Mouse (Mus musculus): ENCODE results near the gene Krtap5-1. TPM values are rescaled to one million over a fixed set of nuclear protein-coding genes. Genes with fewer than 3 reads are reported as not detected.
"Not testable (repeated sequence)": the region's sequence is repeated elsewhere in the genome, so short reads cannot be mapped to it uniquely, and the experiment has no call there.

Gene Krtap5-1
- total RNA-seq, 4 experiments from 2014 or later, result not detected

DNA sequence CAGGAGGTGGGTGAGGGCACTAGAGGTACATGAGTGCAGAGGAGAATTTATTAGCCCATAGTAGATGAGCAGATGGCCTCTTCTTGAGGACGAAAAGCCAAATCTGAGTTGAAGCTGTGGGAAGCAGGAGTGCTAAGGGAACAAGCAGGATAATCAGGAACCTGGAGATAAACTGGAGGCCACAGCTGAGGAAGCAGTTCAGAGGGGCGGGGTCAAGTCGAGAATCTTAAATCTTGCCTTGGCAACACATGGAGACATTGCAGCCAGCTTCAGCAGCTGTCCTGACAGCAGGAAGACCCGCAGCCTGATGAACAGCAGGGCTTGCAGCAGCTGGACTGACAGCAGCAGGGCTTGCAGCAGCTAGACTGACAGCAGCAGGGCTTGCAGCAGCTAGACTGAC is 810 bp downstream of the Krtap5-1 start:
- DNase-seq (ENCODE audit: low spot score in 2 of 2), result not testable (repeated sequence)

DNA sequence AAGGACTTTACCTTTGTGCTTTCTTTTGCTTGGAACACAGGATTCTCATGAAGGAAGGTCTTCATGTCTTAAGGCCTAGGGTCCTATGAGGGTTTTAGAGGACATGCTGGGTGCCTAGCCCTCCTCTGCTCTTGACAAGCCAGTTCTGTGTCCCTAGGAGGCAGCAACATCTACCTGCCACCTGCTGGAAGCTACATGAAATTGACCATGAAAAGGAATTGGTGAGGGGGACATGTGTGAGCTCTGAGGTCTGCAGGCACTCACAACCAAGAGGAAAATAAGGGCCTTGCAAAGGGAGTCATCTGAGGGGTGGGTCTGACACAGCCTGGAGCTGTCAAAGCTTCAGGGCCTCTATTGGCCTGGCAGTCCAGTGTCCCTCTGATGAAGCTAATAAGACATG is 1.5 kb downstream of the Krtap5-1 start:
- DNase-seq (ENCODE audit: low spot score in 2 of 2), result no peak

DNA sequence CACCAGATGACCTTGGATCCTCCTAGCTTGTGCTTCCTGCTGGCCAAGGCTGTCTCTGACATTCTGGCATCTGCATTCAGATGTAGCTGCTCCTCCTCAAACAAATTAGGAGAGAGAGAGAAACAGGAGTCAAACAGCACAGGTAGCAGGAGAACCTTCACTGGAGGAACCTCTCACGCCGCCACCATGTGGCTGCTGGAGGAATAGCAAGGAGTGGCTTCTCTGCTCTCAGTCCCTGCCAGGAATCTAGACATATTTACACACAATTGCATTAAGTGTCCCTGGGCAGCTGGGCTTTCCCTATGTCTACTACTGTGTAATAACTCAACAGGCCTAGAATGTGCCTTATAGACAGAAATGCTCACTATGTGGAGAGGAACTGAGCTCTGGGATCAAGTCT is 3.1 kb downstream of the Krtap5-1 start:
- not testable (repeated sequence) for DNase-seq (ENCODE audit: low spot score in 2 of 2)

DNA sequence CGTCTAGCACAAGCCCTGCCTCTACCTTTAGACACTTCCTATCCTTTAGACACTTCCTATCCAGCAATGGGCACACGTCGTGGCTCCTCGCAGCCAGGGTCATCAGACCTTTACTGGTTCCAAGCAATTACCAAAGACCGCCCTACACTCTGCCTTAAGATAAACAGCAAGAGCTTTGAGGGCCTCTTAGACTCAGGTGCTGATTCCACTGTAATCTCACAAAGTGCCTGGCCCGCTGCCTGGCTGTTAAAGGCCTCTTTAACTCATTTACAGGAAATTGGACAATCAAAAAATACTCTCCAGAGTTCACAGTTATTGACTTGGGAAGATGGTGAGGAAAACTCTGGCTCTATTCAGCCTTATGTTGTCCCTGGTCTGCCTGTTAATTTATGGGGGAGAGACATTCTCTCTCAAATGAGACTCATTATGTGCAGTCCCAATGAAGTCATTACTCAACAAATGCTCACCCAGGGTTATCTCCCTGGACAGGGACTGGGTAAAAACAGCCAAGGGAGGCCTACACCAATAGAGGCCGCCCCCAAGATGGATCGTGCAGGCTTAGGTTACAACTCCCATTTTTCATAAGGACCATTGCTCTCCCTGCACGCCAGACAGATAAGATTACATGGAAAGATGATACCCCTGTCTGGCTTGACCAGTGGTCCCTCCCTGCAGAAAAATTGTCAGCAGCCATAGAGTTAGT is 10.9 kb downstream of the Krtap5-1 start:
- not testable (repeated sequence) for DNase-seq (ENCODE audit: low spot score in 2 of 2)

DNA sequence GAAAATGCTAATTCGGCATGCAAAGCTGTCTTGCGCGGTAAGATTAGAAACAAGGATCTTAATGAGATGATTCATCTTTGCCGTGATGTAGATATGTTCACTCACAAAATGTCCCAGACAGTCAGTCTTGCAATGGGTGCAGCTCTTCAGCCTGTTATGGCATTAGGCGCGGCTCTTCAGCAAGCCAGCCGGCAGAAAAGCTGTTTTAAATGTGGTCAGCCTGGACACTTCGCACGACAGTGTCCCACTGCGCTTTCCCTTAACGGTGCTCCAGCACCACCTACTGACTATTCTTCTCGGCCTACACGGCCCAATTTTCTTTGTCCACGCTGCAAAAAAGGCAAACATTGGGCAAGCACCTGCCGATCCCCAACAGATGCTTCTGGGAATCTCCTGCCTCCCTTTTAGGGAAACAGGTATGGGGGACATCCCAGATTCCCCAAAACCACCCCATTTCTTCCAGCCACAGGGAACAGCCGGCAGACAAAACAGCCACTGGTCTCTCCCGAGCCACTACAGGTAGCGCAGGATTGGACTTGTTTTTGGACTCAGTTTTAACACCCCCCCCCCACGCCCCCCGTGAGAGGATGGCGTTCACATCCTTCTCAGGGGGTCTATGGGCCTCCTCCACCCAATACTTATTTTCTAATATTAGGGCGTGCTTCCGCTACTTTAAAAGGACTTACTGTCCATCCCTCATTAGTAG is 11.6 kb downstream of the Krtap5-1 start:
- peak; percentile 7 to 8 for DNase-seq (ENCODE audit: low spot score in 2 of 2)

DNA sequence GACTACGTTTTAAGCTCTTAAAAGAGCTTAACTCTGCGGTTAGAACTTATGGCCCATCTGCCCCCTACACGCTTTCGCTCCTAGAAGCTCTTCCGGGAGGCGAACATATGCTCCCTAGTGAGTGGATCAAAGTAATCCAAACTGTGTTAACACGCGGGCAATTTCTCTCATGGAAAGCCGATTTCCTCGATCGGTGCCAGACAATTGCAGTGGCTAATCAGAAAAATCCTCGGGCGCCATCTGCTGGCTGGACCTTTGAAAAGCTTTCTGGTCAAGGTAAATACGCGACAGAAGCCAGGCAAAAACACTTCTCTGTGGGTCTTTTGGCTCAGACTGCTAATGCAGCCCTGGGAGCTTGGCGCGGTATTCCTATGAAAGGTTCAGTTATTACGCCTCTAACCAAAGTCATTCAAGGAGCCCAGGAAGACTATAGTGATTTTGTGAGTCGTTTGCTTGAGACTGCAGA is 12.3 kb downstream of the Krtap5-1 start:
- peak; percentile 77 to 88 for DNase-seq (ENCODE audit: low spot score in 2 of 2)

DNA sequence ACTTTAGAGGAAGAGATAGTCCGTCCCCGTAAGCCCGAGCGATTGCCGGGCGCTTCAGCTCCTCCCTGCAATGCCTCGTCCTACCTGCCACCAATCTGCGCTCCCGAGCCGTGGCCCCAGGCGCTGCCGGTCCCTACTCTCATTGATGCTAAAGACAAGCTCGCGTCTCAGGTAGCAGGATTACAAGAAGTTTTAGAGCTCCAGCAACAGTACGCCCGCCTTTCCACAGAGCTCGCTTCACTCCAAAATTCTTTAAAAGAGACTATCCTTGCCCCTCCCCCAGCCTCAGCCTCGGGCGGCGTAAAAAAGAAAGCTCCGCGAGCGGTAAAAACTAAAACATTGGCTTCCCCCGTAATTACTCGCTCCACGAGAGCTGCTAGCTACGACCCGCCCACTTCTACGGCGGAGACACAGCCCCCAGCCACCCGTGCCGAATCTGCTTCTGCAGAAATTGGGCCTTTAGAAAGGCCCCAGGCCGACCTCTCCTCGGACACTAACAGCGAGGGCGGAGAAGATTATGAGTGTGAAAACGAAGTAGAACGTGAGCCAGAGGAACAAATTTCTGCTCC is 12.8 kb downstream of the Krtap5-1 start:
- peak; percentile 9 to 25 for DNase-seq (ENCODE audit: low spot score in 2 of 2)

DNA sequence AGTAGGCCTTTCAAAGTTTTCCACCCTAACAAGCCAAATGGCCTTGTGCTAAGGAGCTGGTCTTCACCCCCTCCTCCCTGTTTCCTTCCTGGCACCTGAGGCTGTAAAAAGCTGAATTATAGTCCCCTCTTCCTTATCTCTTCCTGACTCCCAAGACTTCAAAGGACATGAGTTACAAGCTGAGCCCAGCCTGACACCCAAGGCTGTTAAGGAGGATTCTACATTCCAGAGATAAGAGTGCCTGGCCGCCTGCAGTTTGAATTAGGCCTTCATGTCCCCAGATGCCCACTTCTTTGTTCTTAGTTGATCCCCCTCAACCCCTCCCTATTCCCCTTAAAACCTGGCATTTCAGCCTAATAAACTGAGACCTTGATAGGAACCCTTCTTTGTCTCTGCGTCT is 14.1 kb downstream of the Krtap5-1 start:
- not testable (repeated sequence) for DNase-seq (ENCODE audit: low spot score in 2 of 2)

DNA sequence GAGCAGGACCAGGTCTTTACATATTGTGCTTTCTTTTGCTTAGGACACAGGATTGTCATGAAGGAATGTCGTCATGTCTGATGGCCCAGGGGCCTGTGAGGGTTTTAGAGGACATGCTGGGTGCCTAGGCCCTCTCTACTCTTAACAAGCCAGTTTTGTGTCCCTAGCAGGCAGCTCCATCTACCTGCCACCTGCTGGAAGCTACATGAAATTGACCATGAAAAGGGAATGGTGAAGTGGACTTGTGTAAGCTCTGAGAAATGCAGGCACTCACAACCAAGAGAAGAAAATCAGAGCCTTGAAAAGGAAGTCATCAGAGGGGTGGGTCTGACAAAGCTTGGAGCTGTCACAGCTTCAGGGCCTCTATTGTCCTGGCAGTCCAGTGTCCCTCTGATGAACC is 17.6 kb downstream of the Krtap5-1 start:
- DNase-seq (ENCODE audit: low spot score in 2 of 2), result not testable (repeated sequence)

DNA sequence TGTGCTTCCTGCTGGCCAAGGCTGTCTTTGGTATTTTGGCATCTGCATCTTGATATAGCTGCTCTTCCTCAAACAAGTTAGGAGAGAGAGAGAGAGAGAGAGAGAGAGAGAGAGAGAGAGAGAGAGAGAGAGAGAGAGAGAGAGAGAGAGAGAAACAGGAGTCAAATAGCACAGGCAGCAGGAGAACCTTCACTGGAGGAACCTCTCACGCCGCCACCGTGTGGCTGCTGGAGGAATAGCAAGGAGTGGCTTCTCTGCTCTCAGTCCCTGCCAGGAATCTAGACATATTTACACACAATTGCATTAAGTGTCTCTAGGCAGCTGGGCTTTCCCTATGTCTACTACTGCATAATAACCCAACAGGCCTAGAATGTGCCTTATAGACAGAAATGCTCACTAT is 18.7 kb downstream of the Krtap5-1 start:
- DNase-seq (ENCODE audit: low spot score in 2 of 2), result peak in 1 of 2 experiments; percentile 35

DNA sequence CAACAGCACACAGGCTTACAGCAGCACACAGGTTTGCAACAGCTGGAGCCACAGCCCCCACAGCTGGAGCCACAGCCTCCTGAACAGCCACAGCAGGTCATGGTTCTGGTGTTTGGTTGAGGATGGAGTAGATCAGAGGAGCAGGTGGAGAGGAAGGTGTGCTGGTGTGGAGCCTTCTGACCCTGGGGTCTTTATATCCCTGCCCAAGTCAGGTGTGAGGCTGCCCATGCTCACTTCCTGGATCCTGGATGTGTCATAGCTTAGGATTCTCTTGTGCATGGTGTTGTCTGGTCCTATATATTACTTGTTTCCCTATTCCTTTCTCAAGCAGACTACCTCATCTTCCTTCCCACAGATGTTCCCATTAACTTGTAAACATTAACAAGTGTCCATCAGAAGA is 22.7 kb downstream of the Krtap5-1 start, which contains the start of gene Gm4559:
Gene Gm4559, minus strand, starts transcription at position 101 of the 400 bp plus-strand sequence.
- not testable (repeated sequence) for DNase-seq (ENCODE audit: low spot score in 2 of 2)

DNA sequence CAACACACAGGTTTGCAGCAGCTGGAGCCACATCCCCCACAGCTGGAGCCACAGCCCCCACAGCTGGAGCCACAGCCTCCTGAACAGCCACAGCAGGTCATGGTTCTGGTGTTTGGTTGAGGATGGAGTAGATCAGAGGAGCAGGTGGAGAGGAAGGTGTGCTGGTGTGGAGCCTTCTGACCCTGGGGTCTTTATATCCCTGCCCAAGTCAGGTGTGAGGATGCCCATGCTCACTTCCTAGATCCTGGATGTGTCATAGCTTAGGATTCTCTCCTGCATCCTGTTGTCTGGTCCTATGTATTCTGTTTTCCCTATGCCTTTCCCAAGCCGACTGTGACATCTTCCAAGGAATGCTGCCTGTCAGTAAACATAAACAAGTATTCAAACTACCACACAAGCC is 38.7 kb downstream of the Krtap5-1 start, which contains the start of gene Gm2431:
Gene Gm2431, minus strand, starts transcription at position 101 of the 400 bp plus-strand sequence.
- DNase-seq (ENCODE audit: low spot score in 2 of 2), result not testable (repeated sequence)

DNA sequence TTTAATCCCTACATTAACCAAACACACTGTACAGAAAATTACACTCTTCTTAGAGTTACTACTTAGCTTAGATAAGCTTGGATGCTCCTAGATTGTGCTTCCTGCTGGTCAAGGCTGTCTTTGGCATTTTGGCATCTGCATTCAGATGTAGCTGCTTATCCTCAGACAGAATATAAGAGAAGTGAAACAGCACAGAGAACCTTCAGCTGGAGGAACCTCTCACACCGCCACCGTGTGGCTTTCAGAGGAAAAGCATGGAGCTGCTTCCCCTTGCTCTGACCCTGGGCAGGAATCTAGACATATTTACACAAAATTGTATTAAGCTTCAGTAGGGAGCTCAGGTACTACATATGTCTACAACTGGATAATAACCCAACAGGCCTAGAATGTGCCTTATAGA is 41.4 kb downstream of the Krtap5-1 start:
- peak in 1 of 2 experiments; percentile 5 for DNase-seq (ENCODE audit: low spot score in 2 of 2)

DNA sequence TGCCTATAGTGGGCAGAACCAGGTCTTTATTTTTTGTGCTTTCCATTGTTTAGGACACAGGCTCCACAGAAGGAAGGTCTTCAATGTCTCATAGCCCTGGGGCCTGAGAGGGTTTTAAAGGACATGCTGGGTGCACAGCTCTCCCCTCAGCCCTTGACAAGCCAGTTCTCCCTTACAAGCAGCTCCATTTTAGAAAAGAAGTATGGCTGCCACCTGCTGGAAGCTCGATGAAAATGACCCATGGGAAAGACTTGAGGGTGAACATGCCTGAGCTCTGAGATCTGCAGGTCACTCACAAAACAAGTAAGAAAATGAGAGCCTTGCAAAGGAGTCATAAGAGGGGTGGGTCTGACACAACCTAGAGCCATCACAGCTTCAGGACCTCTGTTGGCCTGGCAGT is 47.1 kb downstream of the Krtap5-1 start:
- peak in 1 of 2 experiments; percentile 3 for DNase-seq (ENCODE audit: low spot score in 2 of 2)

Other genes with a start within 250 kb of the Krtap5-1 start
- 10 to 100 TPM; 32.6 to 34.9 (median 33.7) TPM for gene Mob2, start 236.1 kb downstream of the Krtap5-1 start, total RNA-seq (2022)
- 100 to 1,000 TPM; 127 to 151 (median 133) TPM for gene Dusp8, start 201.3 kb downstream of the Krtap5-1 start, total RNA-seq (2022)
- gene Gm45618, start 176.4 kb downstream of the Krtap5-1 start, total RNA-seq (2022), result not detected
- gene Gm39115, start 161.1 kb downstream of the Krtap5-1 start, total RNA-seq (2022), result not detected
- gene Gm45337, start 152.5 kb downstream of the Krtap5-1 start, total RNA-seq (2022), result not detected
- gene Gm29735, start 140.0 kb downstream of the Krtap5-1 start, total RNA-seq (2022), result not detected
- not detected for gene Gm4553, start 131.4 kb downstream of the Krtap5-1 start, total RNA-seq (2022)
- gene Krtap5-2, start 121.1 kb downstream of the Krtap5-1 start, total RNA-seq (2022), result not detected
- not detected for gene Gm10153, start 106.7 kb downstream of the Krtap5-1 start, total RNA-seq (2022)
- not detected for gene Krtap5-3, start 95.8 kb downstream of the Krtap5-1 start, total RNA-seq (2022)
- not detected for gene Gm7579, start 85.3 kb downstream of the Krtap5-1 start, total RNA-seq (2022)
- not detected for gene Krtap5-5, start 67.1 kb downstream of the Krtap5-1 start, total RNA-seq (2022)
- gene Gm40460, start 56.0 kb downstream of the Krtap5-1 start, total RNA-seq (2022), result not detected
- gene Gm2431, start 38.8 kb downstream of the Krtap5-1 start, total RNA-seq (2022), result not detected
- not detected for gene Gm4559, start 22.8 kb downstream of the Krtap5-1 start, total RNA-seq (2022)
- gene Krtap5-4, start 6.4 kb upstream of the Krtap5-1 start, total RNA-seq (2022), result not detected
- gene Ifitm10, start 76.6 kb upstream of the Krtap5-1 start, total RNA-seq (2022), result 10 to 100 TPM; 30.9 to 34.5 (median 31.7) TPM
- 10 to 100 TPM in 2 of 4 experiments, 1 to 10 TPM in 1, not detected in 1; 2.2 to 24.0 (median 19.7) TPM for gene Gm49369, start 85.5 kb upstream of the Krtap5-1 start, total RNA-seq (2022)
- gene Ctsd, start 90.9 kb upstream of the Krtap5-1 start, total RNA-seq (2022), result 1,000 to 10,000 TPM in 1 of 4 experiments, 100 to 1,000 TPM in 3; 328 to 1,203 (median 591) TPM
- not detected for gene Syt8, start 137.7 kb upstream of the Krtap5-1 start, total RNA-seq (2022)
- 1 to 10 TPM; 1.9 to 9.6 (median 5.2) TPM for gene Tnni2, start 144.7 kb upstream of the Krtap5-1 start, total RNA-seq (2022)
- 10 to 100 TPM; 10.8 to 18.8 (median 13.9) TPM for gene Lsp1, start 163.7 kb upstream of the Krtap5-1 start, total RNA-seq (2022)
- 10 to 100 TPM in 1 of 4 experiments, 1 to 10 TPM in 2, under 1 TPM in 1; 0.88 to 14.3 (median 6.5) TPM for gene Tnnt3, start 201.7 kb upstream of the Krtap5-1 start, total RNA-seq (2022)
- gene Mrpl23, start 235.6 kb upstream of the Krtap5-1 start, total RNA-seq (2022), result 1 to 10 TPM; 3.4 to 8.4 (median 7.0) TPM

Data from left cerebral cortex, adult 8-10 months (tissue).